Mouse (Mus musculus): ENCODE results near the gene Fam131b.

DNA sequence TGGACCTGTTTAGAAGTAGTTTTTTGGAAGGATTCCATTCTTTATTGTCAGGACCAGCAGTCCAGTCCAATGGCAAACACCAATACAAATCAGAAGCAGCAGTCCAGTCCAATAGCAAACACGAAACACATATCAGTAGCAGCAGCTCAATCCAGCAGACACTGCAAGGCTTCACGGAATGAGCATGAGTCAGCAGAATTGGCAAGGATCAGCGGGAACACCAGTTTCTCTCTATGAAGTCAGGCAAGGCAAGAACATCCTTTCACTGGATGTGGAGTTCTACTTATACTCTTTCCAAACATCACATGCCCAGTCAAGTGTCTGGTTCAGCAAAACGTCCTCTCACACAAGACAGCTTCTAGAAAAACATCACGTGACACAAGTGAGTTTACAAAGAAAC, 15.5 kb upstream of the Fam131b start:
- TF ChIP-seq EP300 (IDR thresholded peaks at IDR 0.05; ENCODE audit: insufficient read depth, low read depth, low read length): no peak
- TF ChIP-seq POLR2A (IDR thresholded peaks at IDR 0.05; ENCODE audit: insufficient read depth, low read depth, low read length): no peak
- TF ChIP-seq CTCF (IDR thresholded peaks at IDR 0.05): no peak
